Mouse (Mus musculus) layer of hippocampus, adult 9-10 months (tissue): ENCODE results near the gene Ethe1.
A peak's percentile ranks its signal among the peaks of the same experiment; 100 is the strongest.
"Not testable (repeated sequence)": the region's sequence is repeated elsewhere in the genome, so short reads cannot be mapped to it uniquely, and the experiment has no call there.

Experiments
- DNase-seq: peaks from one replicate; pipeline ENCODE4 v3.0.0; 2022; ENCODE audit warnings: low spot score

The Ethe1 gene

DNA sequence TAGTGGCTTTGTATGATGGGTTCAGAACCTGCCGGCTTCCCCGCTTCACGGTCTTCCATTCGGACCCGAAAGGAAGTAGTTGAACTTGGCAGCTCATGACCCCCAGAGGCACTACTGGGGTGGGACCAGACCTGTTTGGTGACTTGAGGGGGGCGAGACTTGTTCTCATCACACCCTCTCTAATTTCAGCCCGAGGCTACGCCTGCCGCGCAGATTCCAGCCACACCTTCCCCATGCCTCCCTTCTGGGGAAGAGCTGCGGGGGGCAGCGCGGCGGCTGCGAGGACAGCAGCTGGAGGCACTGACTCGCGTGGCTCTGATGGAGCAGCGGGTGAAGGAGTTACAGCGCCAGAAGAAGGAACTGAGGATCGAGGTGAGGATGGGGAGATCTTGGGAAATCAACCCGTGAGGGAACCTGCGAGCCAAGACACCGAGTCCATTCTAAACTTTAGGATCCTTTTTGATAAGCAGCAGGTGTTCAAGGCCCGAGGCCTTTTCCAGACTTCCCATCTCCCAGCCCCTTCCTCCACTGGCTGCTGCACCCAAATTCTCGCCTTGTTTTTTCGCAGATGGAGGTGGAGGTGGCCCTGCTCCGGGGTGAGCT, 25.1 kb downstream of the Ethe1 start:
- DNase-seq = no peak

GRCm38 (mm10) chr7:24614816-24615215, 27.5 kb downstream of the Ethe1 start:
- no peak for DNase-seq

DNA sequence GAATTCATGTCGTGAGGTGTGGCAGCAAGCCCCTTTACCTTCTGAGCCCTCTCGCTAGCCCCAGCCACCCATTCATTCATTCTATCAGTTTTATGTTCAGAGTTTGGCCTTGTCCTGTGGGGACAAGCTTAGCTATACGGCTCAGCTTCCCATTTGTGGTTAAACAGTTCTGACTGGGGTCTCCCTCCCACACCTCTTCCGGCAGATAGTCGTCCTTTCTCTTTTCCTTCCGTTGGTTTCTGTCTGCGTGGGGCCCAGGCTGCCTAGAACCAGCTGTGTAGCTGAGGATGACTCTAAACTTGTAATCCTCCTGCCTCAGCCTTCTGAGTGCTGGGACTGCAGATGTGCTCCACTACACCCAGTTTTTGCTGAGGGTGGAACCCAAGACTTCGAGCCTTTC, 30.4 kb downstream of the Ethe1 start:
- no peak for DNase-seq

- not testable (repeated sequence) for DNase-seq
Observed at GRCm38 (mm10) chr7:24618374-24618773, 31.0 kb downstream of the Ethe1 start.

DNA sequence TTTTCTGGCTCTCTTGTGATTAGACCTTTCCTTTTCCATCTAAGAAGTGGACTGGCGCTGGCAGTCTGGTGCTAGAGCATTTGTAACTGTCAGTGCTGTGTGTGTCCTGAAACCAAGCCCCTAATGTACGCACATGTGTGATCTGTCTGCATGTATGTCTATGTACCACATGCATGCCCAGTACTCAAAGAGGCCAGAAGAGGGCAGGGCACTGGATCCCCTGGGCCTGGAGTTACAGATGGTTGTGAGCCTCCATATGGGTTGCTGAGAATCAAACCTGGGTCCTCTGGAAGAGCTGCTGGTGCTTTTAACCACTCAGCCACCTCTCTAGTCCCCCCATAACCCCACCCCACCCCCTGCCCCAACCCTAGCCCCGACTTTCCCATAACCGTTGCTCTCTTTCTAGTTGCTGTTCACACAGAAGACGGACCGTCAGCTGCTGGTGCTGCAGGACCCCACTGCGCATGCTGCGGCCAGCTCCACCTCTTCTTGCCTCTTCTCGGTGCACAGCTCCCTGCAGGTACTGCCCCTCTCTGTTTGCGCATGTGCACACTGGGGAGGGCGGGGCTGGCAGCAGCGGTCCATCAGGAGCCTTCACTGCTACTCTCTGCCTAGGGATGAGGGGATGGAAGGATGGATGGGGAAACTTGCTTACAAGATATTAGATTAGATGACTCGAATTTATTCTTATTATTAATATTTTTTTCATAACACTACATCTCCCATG, 32.5 kb downstream of the Ethe1 start:
- DNase-seq = no peak

GRCm38 (mm10) chr7:24621193-24621592, 33.9 kb downstream of the Ethe1 start:
- DNase-seq = no peak

- no peak for DNase-seq
Observed at GRCm38 (mm10) chr7:24622967-24623366, 35.6 kb downstream of the Ethe1 start.

DNA sequence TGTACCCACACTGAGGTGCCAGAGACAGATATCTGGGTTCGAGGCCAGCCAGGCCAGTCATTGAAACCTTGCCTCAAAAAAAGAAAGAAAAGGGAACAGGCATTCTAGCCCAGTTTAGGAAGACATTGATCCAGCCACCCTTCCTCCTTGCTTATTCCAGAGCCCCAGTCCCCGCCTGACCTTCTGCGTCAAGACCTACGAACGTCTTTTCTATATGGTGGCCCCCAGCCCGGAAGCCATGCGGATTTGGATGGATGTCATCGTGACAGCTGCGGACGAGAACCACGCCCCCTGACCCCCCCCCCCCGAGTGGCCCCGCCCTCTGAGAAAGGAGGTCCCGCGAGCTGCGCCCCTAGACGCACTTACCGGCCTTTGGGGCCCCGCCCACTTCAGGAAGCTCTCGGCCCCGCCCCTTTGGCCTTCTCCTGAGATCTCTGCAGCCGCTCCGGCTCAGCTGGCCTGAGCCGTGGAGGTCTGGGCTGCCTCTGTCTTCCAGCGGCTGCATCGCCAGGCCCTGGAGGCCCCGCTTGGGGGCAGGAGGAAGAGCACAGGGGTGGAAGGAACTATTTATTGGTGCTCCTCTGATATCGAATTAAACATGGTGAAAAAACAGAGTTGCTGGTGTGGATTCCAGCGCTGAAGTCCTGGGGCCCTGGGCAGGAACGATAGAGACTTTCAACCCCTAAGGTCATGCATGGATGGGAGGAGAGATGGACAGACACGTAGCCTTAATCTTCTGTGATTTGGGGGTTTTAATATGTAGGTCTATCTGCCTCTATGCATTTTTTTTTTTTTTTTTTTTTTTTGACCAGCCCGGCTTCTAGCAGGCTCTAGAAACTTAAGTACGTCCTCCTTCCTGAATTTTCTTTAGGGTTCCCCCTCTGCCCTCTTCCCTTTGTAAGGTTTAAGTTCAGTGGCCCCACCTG, 41.6 kb downstream of the Ethe1 start:
- no peak for DNase-seq

GRCm38 (mm10) chr7:24629672-24630071, 42.3 kb downstream of the Ethe1 start:
- no peak for DNase-seq

DNA sequence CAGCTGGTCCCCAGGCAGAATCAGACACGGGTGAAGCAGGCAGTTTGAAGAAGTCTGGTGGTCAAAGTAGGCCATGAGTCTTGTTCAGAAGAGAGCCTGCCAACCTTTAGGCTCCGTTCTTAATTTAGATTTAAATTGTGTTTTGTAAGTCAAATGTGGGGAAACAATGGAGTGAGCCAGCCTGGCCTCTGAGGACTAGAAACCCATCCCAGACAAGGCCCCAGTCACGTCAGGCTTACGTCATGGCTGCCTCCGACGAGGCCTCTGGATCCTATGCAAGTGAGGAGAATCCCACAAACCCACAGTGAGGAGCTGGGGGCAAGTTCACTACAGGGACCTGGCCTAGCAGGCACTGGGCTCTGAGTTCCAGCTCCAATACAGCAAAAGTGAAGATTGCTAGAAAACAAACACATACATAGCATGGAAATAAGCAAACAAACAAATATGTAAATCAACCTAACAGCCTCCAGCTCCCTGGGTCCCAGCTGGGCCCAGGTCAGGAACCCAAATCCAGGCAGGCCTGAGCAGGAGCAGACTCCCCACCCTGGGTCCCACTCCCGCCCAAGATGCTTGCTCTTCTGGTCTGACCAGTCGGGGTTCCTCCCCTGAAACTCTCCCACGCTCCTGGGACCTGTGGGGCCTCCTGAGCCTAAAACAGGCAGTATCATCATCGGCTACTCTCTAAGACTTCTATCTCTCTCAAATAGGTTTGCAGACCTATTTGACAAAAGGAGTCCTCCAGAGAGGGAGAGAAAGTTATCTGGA, 43.0 kb downstream of the Ethe1 start:
- DNase-seq = no peak

- DNase-seq = no peak
Observed at GRCm38 (mm10) chr7:24636264-24636663, 48.9 kb downstream of the Ethe1 start, which contains the start of gene Lypd3. Gene Lypd3, plus strand, starts transcription at chr7:24636550.

DNA sequence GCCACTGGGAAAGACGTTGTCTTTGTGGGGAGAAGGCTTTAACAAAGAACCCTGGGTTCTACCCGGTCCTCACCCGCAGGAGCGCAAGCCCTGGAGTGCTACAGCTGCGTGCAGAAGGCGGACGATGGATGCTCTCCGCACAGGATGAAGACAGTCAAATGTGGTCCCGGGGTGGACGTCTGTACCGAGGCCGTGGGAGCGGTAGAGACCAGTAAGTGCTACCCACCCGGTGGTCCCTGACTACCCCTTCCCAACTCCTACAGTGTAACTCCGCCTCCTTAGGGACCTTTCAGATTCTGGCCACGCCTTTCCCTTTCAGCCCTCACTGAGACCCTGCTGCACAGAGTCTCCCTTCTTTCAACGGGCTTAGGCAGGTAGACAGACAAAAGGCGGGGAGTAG, 49.7 kb downstream of the Ethe1 start:
- no peak for DNase-seq

DNA sequence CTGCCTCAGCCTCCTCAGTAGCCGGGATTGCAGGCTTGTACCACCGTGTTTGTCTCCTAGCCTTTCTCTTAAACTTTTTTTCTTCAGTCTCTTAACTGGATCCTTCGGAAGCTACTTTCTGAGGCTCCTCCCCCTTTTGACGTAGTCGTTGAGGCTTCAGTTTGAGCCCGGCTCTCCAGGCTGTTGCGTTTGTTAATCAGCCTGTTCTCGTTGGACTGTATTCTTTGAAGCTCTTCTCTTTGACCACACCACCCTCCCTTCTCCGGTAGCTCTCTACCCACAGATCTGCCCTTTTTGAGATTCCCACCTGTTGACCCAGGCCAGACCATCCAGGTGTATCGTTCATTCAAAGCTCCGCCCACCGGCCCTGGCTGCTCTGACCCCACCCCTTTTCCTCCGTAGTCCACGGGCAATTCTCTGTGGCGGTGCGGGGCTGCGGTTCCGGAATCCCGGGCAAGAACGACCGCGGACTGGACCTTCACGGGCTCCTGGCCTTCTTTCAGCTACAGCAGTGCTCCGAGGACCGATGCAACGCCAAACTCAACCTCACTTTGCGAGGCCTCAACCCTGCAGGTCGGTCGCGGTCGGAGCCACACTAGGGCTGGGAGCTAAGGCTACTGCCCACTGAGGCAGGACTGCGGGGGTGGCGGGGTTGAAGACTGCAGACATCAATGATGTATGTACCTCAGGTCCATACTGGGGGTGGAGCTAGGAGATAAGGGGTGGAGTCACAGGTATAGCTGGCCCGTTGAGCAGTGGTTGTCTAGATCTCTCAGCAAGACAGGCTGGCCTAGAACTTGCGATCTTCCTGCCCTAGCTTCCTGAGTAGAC, 50.9 kb downstream of the Ethe1 start:
- no peak for DNase-seq

- no peak for DNase-seq
Observed at GRCm38 (mm10) chr7:24640450-24640849, 53.1 kb downstream of the Ethe1 start.

DNA sequence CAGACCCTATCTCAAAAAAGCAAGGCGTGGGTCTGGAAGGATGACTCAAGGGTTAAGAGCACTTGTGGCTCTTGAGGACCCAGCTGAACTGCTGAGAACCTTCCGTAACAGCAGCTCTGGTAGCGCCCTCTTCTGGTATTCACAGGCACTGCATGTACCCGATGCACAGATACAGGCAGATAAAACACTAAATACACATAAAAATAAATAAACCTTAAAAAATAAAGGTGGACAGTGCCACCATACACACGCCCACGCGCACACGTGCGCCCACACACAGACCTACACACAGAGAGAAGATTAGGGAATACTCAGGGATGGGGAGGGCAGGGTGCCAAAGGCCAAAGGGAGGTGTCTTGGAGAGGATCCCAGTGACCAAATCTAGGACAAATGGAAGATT, 55.1 kb downstream of the Ethe1 start:
- peak; percentile 13 for DNase-seq

GRCm38 (mm10) chr7:24644492-24644891, 57.1 kb downstream of the Ethe1 start:
- no peak for DNase-seq

DNA sequence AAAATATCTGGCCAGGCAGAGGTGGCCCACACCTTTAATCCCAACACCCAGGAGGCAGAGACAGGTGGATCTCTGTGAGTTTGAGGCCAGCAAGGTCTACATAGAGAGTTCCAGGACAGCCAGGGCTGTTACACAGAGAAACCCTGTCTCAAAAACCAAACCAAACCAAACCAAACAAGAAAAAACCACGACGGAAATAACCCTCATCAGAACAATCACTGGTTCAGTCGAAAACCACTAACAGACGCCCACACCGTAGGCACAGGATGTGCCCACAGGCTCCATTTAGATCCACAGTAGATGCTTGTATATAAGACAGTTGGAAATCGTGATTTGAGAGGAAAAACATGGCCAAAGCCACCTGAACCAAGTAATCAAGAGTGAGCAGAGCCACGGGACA, 57.7 kb downstream of the Ethe1 start:
- DNase-seq = no peak

- no peak for DNase-seq
Observed at GRCm38 (mm10) chr7:24646486-24646885, 59.1 kb downstream of the Ethe1 start.

DNA sequence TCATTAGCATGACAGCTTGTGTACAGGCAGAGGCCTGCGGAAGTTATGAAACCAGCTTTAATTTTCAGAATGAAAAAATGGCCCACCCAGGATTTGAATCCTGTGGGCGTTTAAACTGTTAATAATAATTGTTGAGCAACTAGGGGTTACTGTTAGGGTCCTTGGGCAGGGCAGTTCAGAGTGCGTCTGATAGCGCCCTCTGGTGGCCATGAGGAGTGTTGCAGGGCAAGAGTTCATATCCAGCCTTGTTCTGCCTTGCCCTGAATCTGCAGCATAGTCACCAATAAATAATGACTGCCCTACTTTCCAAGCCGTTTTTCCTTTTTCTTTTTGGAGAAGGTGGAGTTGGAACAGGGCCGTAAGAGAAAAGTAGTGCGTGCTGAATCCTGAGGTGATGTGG, 66.3 kb downstream of the Ethe1 start:
- DNase-seq = no peak
